In the genomic region with DNA sequence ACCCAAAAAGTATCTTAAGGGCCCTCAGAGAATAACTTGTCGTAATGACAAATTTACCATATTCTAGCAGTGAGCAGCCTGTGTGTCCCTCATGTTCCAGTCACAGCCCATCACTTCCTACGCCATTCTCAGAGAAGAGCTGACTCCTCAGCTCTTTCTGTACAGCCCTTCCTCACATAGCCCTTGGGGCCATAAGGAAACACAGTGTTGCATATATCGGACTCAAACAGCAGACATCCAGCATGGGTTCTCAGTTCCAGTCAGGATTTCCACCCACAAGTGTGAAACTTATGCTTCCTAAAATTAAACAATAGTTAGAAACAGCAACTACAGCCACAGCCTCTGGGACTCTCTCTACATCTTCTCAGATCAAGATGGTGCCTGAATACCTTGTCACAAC, we compare ENCODE assay signal across 15 mouse cellular contexts. TPM values are rescaled to one million over a fixed set of nuclear protein-coding genes. Genes with fewer than 3 reads are reported as not detected.
"Had no signal": no experiment of that assay in that cellular context is flagged by ENCODE, and none has a peak within 500 bp of the region (broad histone marks: within the 10 kb centered on the region; RNA-seq: fewer than 3 reads in every experiment).

No protein-coding gene starts in this region.

- H3K27me3 ChIP-seq: lung, embryonic 15.5 days; megakaryocyte, embryonic 14.5 days; midbrain, embryonic 13.5 days; midbrain, embryonic 15.5 days; neural tube, embryonic 12.5 days; stomach, embryonic 15.5 days had no signal

- H3K4me3 ChIP-seq: lung, embryonic 15.5 days; megakaryocyte, embryonic 14.5 days; midbrain, embryonic 13.5 days; midbrain, embryonic 15.5 days; neural tube, embryonic 12.5 days; stomach, embryonic 15.5 days had no signal

- H3K4me1 ChIP-seq: lung, embryonic 15.5 days; megakaryocyte, embryonic 14.5 days; midbrain, embryonic 13.5 days; neural tube, embryonic 12.5 days; stomach, embryonic 15.5 days had no signal

- H3K36me3 ChIP-seq: lung, embryonic 15.5 days; midbrain, embryonic 13.5 days; midbrain, embryonic 15.5 days; neural tube, embryonic 12.5 days; stomach, embryonic 15.5 days had no signal

- H3K27ac ChIP-seq: lung, embryonic 15.5 days; macrophage; midbrain, embryonic 13.5 days; midbrain, embryonic 15.5 days; neural tube, embryonic 12.5 days; stomach, embryonic 15.5 days; stomach, postnatal 0 days had no signal

- DNase-seq: liver, postnatal 0 days; lung, adult 2 months; lung, postnatal 14 days; lung, postnatal 36 days; thymus, adult 2 months; thymus, postnatal 25 days; thymus, postnatal 4 days had no signal

- H3K9me3 ChIP-seq: lung, embryonic 15.5 days; midbrain, embryonic 13.5 days; midbrain, embryonic 15.5 days; neural tube, embryonic 12.5 days; stomach, embryonic 15.5 days had no signal

RNA-seq across cellular contexts. Expression of gene Snap91, which starts 27.6 kb away (rescaled TPM):
- polyA plus RNA-seq: liver, postnatal 0 days; macrophage had no signal
